Mouse (Mus musculus): ENCODE data around the gene Gga3.

GRCm38 (mm10) chr11:115629734-115630531, 26.1 kb upstream of the Gga3 start:
- TF ChIP-seq CTCF (IDR thresholded peaks at IDR 0.05; ENCODE audit: low read depth, low read length), result no peak
- no peak for TF ChIP-seq GATA1 (IDR thresholded peaks at IDR 0.05; ENCODE audit: borderline replicate concordance, low read length)
- TF ChIP-seq POLR2AphosphoS5 (IDR thresholded peaks at IDR 0.05; ENCODE audit: insufficient replicate concordance, low read depth, low read length), result no peak
- no peak for TF ChIP-seq TAL1 (conservative IDR thresholded peaks at IDR 0.05; ENCODE audit: low read depth, low read length)
- TF ChIP-seq GATA2 (IDR thresholded peaks at IDR 0.05; ENCODE audit: borderline replicate concordance, low read depth, low read length), result no peak

All from G1E (cell line).